Mouse (Mus musculus): ENCODE data around the gene Gsta3.

DNA sequence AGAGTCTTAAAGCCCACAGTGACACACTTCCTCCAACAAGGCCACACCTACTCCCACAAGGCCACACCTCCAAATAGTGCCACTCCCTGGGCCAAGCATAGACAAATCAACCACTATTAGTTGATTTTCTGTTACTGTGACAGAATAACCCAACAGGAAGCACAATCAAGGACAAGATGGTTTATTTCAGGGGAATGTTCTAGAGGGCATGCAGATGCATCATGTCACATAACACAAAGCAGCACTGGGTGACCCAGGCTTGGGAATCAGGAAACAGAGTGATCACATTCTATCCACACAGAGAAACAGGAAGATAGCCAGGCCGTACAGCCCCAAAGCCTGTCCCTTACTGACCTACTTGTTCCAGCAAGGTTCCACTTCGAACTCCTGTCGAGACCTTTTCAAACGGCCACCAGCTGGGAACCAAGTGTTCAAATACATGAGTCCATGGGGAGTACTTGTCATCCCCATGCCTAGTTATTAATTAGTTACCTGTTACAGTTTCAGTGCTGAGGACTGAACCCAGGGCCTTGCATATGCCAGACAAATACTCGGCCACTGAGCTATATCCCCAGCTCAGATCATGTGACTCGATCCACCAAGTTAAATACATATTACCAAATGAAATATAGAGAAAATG, 12.5 kb upstream of the Gsta3 start:
- TF ChIP-seq CTCF (IDR thresholded peaks at IDR 0.05; ENCODE audit: low read depth) (no peak), EP300 (IDR thresholded peaks at IDR 0.05; ENCODE audit: low read depth) (no peak)

Data from liver, postnatal 0 days (tissue).